Mouse (Mus musculus) cortical plate, adult 2 months (tissue): ENCODE results near the gene Tbc1d4.

Experiments used
- CTCF ChIP-seq: fragments of 200-500 bp; IDR thresholded peaks from 2 replicates; pipeline ENCODE4 v1.5.1; 2011; ENCODE audit warnings: mild to moderate bottlenecking, control low read depth, low read length; ENCODE audit not compliant: insufficient read depth; ENCODE audit errors: extremely low read depth
- POLR2A ChIP-seq: fragments of 200-500 bp; IDR thresholded peaks from 2 replicates; pipeline ENCODE4 v1.6.1; 2011; ENCODE audit warnings: mild to moderate bottlenecking, low read length, control low read depth; ENCODE audit not compliant: insufficient read depth; ENCODE audit errors: extremely low read depth

GRCm38 (mm10) chr14:101640153-101640843 is 31.3 kb upstream of the Tbc1d4 start, which contains the start of gene Commd6:
- TF ChIP-seq CTCF (no peak), POLR2A (peak; percentile 78)
